Mouse (Mus musculus) adrenal gland, adult (tissue): ENCODE measurements around the gene Dennd5b.
A peak's percentile ranks its signal among the peaks of the same experiment; 100 is the strongest.
"Not testable (repeated sequence)": the region's sequence is repeated elsewhere in the genome, so short reads cannot be mapped to it uniquely, and the experiment has no call there.

Source experiments
- DNase-seq, 2 experiments: peaks; one replicate each; pipeline ENCODE4 v3.0.0; 2022 to 2023; ENCODE audit warnings: low spot score in 1 of 2; ENCODE audit not compliant: inconsistent age in 2 of 2

The Dennd5b gene

DNA sequence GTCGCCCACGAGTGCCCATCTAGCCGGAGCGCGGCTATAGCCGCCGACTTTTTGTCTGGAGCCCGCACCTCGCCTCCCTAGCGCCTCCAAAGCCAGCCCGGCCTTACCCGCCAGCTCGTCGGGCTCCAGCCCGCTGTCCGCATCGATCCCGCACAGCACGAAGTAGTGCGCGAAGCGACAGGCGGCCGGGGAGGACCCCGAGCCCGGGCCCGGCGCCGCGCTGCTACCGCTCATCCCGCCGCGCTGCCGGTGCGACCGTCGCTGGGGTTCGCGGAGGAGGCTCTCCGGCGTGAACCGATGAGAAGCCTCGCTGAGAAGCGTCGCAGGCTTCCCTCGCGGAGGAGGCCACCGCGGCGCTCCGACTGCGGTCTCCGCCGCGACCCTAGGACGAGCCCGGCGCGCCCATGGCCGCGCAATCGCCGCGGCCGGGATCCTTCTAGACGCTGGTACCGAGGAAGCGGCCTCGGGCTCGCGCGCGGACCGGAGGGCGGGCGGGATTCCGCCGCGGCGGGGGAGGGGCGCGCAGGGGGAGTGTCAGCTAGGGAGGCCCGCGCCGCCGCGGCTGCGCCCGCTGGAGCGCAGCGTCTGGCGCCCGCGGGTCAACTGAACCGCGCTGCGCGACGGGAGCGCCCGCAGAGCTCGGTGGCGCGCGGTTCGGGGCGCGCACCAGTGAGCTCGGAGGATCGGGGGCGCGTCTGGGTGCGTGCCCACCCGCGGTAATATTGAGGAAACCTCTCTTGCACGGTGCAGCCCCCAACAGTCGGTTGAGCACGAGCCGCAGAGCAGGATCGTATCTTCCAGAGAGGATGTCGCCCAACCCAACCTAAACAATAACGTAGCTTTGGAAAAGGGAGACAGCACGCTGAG is at the start of gene Dennd5b:
TSS of gene Dennd5b (minus strand) at position 605 of the 867 bp plus-strand sequence.
- DNase-seq, result peak; percentile 89 to 96

DNA sequence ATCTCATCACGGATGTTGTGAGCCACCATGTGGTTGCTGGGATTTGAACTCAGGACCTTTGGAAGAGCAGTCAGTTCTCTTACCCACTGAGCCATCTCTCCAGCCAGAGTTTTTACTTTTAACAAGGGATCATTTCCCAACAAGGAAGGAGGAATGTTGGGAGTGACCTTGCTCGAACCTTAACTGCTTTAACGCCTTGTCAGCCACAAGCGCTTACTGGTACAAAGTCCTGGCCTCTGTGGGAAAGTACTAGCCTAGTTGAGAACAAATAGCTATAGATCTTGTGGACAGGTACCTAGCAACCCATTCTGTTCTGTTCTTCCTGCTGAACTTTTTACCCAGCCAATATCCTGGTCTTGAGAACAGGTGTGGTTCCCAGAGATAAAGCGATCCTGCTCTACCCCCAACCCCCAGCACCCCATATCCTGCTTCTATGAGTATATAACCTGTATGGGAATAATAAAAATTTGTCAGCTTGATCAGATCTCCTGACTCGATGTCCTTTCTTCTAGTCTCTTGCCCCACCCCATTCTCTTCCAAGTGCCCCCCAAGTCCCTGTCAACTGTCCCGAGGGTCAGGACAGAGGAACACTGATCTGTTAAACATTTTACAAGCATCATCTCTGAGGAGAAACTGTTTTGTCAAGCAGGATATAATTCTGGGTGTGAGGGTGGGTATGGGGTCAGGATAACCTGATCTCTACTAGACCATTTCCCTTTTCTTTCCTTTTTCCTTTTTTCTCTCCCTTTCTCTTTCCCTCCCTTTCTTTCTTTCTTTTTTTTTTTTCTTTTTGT is 47.2 kb upstream of the Dennd5b start:
- peak; percentile 23 to 51 for DNase-seq

DNA sequence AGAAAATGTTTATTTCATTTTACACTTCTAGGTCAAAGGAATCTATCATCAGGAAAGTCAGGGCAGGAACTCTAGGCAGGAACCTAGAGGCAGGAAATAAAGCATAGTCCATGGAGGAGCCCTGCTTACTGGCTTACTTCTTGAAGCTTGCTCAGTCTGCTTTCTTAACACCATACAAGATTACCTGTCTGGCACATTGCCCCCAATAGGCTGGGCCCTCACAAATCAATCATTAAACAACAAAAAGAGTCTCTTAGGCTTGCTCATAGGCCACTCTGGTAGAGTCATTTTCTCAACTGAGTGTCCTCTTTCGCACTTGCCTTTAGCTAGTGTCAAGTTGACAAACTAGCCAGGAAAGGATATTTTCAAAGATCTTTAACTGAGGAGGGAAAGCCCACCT is 43.7 kb upstream of the Dennd5b start:
- no peak for DNase-seq

DNA sequence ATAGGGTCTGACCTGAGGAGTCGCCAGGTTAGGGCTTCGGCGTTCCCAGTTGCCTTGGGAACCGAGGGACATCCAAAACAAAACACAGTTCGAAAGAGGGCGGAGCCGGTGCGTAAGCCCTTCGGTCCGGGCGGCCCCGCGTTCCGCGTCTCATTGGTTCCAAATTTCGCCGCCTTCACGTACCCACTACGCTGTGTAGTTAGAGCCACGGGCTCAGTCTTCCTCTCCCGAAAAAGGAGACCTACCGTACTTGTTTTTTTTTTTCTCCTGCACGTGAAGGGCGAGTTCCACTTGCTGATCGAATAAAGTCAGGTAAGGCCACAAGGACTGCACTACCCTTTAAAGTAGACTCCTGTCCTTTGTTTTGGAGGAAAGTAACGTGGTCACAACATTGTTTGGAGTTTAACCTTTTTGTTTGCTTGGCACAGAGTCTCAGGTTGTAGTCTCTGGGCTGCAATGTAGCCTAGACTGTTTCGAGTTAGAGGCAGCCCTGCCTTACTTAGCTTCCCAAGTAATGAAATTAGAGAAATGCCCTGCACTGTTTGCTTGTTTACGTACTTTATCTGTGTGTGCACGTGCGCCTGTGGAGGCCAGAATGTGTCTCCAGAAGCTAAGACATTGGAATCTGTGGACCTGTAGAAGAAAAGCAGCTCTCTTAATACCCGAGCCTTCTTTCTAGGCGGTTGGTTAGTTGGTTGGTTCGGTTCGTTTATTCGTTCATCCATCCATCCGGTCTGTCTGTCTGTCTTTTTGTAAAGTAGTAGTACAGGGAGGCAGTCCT is 40.1 kb upstream of the Dennd5b start:
- peak; percentile 88 to 96 for DNase-seq

DNA sequence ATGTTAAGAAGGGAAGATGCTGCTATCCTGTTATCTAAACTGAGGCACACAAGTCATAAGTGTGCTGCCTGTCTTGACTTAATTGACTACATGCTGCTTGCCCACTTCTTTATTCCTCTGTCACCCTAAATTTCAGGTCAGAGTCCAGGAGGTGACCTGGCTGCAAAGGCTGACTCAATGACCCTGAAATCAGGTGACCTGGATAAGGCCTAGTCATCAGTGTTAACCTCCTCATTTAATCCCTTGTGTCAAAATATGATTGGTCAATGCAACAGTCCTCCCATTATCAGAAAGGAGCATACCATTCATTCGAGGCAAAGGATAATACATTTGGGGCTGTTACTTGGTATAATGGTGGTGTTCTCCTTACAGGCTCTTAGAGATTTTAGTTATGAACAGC is 38.0 kb upstream of the Dennd5b start, which contains the start of gene Etfbkmt:
TSS of gene Etfbkmt (plus strand) at position 379 of the 400 bp plus-strand sequence.
- DNase-seq, result no peak

DNA sequence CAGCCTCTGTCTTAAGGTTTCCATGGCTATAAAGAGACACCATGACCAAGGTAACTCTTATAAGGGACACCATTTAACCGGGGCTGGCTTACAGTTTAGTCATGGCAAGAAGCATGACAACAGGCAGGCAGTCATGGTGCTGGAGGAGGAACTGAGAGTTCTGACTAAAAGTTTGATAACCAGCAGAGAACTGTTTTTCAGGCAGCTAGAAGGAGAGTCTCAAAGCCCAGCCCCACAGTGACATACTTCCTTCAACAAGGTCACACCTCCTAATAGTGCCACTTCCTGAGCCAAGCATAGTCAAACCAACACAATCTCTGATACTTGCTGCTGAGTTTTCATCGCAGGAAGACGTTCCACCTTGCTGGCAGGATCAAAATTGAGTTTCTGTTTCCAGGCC is 37.5 kb upstream of the Dennd5b start:
- no peak for DNase-seq

DNA sequence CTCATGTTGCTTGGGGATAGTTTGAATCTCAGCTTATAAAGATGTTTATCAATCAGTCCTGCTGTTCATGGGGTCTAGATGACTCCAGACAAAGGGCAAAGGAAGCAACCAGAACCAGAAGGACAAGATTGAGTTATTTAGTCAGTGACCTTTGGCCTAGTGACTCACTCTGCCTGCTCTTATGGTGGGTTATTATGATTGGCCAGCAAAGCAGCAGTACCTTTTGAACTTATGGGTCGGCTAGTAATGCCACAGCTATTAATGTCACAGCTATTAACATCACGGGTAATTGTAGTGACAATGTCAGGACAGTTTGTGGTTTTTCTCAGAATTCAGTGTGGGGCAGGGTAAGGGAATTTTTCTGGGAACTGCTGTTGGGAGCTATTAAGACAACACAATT is 36.5 kb upstream of the Dennd5b start:
- peak in 1 of 2 experiments; percentile 56 for DNase-seq

DNA sequence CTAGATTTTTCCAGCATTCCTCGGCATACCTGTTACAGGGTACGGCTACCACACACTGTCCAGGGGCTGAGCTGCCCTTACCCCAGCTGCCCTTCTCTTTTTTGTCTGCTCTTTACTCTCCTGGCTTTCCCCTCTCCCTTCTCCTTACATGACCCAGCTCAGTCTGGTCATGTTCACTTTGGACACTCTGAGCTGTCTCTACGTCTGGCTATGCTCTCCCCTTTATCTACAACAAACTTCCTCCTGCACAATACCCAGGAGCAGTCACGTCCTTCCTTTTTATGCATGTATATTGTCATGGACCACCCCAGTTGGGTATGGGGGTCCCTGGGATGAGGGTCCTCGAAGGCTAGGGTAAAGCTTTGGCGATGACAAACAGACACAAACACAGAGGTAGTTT is 34.2 kb upstream of the Dennd5b start:
- no peak for DNase-seq

DNA sequence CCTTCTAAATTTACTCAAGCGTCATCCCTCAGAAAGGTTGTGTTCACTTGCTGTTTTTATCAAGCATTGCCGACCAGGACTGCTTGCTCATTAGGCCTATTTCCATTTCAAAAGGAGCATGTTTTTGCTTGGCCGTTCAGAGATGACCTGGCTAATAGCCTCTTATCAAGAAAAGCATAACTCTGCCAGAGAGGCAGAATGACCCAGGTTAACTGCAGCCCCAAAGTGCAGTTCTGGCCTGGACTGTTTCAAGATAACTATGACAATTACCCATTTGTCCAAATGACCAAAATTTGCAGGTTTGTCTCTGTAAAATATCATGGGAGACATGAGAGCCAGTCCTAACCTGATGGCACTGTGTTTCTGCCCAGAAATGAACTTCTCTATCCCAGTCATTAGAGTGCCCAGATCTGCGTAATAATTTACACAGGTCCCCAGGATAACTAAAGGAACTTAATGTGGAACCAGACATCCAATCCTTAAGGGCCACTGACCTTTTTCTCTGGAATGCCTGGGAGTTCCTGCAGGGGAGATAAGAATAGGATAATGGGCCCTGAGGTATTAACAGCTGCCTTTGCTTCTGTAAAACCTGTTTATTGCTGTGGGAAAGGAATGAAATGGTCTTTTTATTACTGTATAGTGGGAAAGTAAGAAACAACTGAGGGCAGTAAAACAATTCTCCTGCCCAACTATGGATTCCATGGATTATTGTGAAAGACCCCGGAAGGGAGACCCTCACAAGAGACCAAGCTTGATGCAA is 33.1 kb upstream of the Dennd5b start:
- DNase-seq, result peak; percentile 20 to 77

DNA sequence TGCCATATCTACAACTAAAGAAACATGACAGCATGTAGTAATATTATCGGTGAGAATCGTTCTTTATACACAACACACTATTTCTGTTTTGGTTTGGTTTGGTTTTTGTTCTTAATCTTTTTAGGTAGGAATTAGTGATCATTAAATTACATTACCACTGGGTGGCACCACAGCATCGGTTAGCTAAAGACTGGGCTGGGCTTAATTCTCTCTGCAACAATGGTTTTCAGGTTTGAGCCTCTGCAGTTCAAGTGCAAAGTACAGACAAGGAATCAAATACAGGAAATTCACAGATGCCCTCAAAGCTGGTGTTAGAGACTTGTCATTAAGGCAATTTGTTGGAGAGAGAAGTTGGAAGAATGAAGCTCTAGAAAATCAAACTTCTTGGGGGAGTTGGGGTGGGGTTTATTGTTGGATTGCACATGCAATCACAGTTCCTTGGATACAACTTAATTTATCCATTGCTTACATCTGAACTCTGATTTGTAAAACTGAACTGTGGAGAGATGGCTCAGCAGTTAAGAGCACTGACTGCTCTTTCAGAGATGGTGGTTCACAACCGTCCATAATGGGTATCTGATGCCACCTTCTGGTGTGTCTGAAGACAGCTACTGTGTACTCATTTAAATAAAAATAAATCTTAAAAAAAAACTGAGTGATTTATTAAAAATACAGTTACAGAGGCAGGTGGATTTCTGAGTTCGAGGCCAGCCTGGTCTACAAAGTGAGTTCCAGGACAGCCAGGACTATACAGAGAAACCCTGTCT is 31.0 kb upstream of the Dennd5b start:
- peak in 1 of 2 experiments; percentile 80 for DNase-seq

DNA sequence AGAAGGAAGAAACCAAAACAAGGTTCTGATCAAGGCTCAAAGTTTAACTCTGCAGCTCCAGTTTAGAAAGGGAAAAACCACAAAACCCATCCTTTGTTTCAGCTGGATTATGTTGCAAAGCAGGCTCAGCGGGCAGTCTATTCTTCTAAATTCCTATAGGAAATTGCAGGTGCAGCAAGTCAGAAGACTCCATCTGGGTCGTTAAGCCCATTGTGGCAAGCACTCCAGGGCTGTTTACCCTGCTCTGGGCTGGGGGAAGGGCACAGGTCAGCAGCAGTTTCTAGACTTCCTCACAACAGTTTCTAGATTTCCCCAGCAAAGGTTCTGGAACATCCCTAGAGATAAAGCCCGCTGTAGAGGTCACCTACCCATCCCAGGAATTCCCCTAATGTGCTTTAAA is 29.6 kb upstream of the Dennd5b start:
- DNase-seq, result no peak

DNA sequence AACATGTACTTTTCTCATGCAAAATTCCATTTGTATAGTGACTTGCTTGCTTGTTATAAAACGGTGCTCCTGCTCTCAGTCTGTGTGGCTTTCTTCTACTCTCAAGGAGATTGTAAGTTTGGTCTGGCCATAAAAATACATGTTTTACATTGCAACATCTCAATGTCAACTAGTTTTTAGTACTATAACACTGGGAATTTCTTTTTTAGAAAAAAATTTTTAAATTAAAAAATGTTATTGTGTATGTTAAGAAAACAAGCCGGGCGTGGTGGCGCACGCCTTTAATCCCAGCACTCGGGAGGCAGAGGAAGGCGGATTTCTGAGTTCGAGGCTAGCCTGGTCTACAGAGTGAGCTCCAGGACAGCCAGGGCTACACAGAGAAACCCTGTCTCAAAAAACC is 28.4 kb upstream of the Dennd5b start, which contains the start of gene Gm10203:
TSS of gene Gm10203 (plus strand) at position 301 of the 400 bp plus-strand sequence.
- DNase-seq, result not testable (repeated sequence)

DNA sequence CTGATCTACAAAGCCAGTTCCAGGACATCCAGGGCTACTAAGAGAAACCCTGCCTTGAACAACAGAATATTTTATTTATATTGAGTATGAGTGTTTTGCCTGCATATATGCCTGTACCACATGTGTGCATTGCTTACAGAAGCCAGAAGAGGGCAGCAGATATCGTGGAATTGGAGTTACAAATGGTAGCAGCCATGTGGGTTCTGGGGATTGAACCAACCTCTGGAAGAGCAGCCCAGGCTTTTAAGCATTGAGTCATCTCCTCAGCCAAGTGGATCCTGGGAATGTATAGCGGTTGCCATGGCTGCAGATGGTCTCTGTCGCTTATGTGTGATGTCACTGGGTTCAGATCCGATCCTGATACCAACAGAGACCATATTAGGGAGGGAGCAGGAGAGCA is 25.2 kb upstream of the Dennd5b start:
- peak; percentile 38 to 82 for DNase-seq

DNA sequence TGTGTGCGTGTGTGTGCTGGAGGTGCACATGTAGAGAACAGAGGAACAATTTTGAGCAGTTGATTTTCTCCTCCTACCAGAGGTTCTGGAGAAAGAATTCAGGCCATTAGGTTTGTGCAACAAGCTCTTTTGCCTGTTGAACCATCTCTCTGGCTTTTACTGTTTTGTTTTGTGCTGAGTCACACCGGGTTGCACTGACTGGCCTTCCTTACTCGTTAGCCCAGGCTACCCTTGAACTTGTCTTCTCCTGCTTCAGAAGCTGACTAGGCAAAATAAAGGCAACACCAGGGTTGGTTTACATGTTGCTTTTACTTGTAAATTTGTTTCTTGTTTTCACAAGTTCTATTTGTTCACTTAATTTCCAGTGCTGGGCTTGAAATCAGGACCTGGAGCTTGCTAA is 21.6 kb upstream of the Dennd5b start:
- no peak for DNase-seq

DNA sequence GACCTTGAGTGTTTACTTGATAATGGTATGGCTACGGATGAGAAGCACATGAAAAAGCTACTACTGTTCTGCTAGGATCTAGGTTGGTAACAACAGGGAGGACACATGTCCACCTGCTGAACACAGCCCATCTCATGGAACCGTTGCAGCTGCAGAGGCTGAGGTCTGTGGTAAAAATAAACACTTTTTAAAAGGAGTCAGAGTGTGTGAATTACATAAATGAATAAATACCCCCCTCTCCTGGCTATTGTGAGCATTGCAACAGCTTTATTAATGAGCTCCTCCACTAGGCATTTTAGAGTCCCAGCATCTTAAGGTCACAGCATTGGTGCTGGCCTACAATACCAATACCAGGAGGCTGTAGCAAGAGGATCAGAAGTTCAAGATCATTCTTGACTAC is 18.4 kb upstream of the Dennd5b start:
- peak in 1 of 2 experiments; percentile 93 for DNase-seq

DNA sequence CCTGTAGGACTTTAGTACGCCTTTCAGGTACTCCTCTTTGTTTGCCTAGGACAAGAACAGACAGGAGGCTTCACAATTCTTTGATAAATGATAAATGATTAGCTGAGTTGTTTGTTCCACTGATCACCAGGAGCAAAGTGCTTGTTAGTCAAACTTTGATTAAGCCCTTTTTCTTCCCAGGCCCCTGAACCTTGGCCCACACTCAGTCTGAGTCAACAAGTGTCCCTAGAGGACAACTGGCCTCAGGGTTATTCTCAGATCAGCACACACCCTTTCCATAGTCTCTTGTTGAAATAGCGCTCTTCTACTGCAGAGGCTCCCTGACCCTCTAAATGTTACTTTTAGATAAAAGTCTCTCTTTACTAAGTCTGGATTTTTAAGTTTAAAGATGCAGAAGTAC is 17.5 kb upstream of the Dennd5b start:
- DNase-seq, result peak; percentile 36 to 85

DNA sequence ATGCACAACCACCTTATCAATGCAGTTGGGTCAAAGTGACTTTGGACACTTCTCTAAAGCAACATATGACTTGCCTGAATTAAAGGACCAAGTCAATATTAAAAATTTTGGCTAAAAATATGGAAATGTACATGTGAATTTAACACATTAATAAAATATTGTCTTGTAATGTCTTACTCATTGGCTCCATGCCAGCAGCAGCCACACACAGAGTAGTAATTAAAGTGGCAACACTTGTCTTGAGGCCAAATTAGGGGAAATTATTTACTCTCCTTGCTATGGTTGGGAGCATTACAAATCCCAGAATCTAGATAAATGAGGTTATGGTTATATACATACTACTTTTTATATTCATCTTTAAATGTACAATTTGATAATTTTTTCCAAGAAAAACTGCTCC is 15.5 kb upstream of the Dennd5b start:
- no peak for DNase-seq

DNA sequence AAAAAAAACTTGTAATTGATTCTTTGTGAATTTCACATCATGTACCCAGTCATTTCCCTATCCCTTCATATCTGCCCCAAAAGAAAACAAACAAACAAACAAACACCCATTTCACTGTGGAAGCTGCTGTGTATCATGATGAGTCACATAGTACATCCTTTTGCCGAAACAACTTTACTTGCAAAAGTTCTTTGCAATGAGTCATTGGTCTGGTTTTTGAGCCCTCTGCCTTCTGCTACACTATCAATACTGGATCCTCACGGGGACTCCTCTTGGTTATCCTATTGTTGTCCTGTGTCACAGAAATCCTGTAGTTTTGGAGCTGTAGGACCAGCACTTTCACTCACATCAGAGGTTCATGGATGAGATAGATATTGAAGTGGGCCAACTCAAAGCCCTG is 7.4 kb upstream of the Dennd5b start:
- DNase-seq, result peak in 1 of 2 experiments; percentile 47

DNA sequence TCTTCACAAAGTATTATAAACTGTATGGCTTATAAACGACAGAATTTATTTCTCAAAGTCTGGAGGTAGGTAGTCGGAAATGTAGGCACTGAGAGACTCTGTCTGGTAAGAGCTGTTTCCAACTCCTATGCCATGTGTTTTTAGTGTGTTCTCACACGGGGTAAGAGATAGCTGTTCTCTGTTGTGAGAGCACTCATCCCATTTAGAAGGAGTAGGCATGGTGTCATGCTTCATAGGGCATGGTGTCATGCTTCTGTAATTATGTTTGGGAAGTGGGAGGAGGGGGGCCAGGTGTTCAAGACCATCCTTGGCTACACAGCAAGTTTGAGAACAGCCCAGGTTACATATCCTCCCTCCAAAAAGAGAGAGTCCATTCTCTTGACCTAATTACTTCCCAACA is 6.1 kb upstream of the Dennd5b start:
- no peak for DNase-seq

DNA sequence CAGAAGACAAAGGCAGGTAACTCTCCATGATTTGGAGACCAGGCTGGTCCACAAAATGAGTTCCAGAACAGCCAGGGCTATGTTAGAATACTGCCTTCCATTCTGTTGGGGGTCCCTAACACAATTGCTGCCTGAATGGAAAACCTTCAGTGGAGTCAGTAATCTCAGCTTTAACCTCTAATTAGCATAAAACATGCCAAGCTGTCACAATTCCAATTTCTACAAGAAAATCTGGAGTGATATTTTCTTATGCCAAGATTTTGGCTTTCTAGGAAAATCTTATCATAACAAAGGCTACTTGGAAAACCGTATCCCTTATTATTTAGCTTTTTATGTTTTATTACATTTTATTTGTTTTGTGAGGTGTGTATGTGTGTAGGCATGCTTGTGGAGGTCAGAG is 2.0 kb upstream of the Dennd5b start:
- DNase-seq, result no peak
